ENCODE assay signal across 18 mouse cellular contexts in the genomic region with DNA sequence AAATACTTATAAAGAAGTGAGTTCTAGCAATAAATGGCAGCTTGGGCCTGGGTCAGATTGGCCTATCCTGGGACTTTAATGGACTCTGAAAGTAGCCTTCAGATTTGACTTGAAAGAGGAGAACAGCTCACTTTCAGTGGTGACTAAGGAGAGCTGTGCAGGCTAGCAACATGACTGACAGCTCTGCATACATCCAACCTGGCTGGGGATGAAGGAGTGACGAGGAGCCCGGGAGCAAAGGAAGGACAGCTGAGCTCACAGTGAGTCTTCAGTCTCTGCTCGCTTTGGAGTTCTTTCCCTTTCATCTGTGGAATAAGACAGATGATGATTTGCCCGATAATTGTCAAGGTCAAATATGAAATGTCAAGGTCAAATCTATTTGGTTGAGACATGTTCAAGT.
"Had no signal": no experiment of that assay in that cellular context is flagged by ENCODE, and none has a peak within 500 bp of the region (broad histone marks: within the 10 kb centered on the region; RNA-seq: fewer than 3 reads in every experiment).

No protein-coding gene starts in this region.

- H3K9ac ChIP-seq: lung, embryonic 14.5 days; midbrain, embryonic 12.5 days; neural tube, embryonic 13.5 days; neural tube, embryonic 15.5 days had no signal

- DNase-seq: lung, embryonic 14.5 days; lung, postnatal 10 days; lung, postnatal 4 days; midbrain, embryonic 14.5 days; retina, postnatal 1 day; right cerebral cortex, adult 18-20 months; right cerebral cortex, postnatal 25 days; right cerebral cortex, postnatal 4 days; spleen, adult 18-20 months; thymus, adult 18-20 months; thymus, postnatal 14 days; thymus, postnatal 36 days had no signal

- H3K4me1 ChIP-seq: midbrain, embryonic 10.5 days; midbrain, embryonic 12.5 days; neural tube, embryonic 13.5 days; neural tube, embryonic 15.5 days had no signal

- ATAC-seq: midbrain, embryonic 16.5 days had no signal

- H3K27ac ChIP-seq: midbrain, embryonic 10.5 days; midbrain, embryonic 12.5 days; neural tube, embryonic 13.5 days; neural tube, embryonic 15.5 days had no signal

- H3K4me3 ChIP-seq: midbrain, embryonic 10.5 days; midbrain, embryonic 12.5 days; myocyte; neural tube, embryonic 13.5 days; neural tube, embryonic 15.5 days had no signal

- H3K4me2 ChIP-seq: lung, embryonic 14.5 days; midbrain, embryonic 12.5 days; neural tube, embryonic 13.5 days; neural tube, embryonic 15.5 days had no signal

- H3K9me3 ChIP-seq: midbrain, embryonic 10.5 days; midbrain, embryonic 12.5 days; neural tube, embryonic 13.5 days; neural tube, embryonic 15.5 days had no signal

- H3K27me3 ChIP-seq: midbrain, embryonic 12.5 days; neural tube, embryonic 13.5 days; neural tube, embryonic 15.5 days had no signal

- H3K36me3 ChIP-seq: midbrain, embryonic 10.5 days; midbrain, embryonic 12.5 days; neural tube, embryonic 13.5 days; neural tube, embryonic 15.5 days had no signal
